Mouse (Mus musculus) spleen, embryonic (tissue): ENCODE measurements around the gene Gm6899.

Experiments
- CTCF ChIA-PET: fragments of 350-600 bp; sonication (Branson Sonifier 250); formaldehyde crosslinking; loops from one replicate; lab custom pipeline; 2022; lab: Charles Lee

Gene Gm6899

DNA sequence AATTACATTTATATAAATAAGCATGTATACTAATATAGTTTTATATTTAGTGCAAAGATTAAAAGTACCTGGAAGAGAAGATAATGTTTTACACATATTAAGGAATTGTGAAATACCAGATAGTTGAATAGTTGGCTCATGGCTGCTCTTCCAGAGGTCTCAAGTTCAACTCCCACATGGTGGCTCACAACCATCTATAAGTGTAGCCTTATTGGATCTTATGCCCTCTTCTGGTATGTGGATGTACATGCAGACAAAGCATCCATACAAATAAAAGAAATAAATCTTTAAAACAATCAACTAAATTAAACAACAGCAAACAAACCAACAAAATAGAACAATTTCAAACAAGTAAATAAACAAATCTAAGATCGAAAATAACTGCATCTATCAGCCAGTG lies 49.1 kb downstream of the Gm6899 start:
- CTCF ChIA-PET: no interaction called here
